Comparison of ENCODE assay signal across 25 mouse cellular contexts in the genomic region with DNA sequence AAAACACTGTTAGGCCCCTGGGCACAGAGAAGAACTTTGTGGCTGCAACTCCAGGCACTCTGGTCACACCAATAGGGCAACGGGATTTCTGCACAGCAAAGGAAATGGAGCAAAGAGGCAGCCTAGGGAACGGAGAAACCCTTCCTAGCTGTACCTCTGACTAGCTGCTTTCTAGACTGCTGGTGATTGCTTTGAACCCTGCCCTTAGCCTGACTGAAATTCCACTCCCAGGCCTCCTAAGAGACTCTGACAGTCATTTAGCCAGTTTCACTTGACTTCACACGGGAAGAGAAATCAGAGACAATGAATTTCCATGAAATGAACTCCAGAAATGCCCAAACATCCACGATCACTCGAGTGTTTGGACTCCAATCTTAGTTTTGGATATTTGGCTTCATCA. TPM values are rescaled to one million over a fixed set of nuclear protein-coding genes. Genes with fewer than 3 reads are reported as not detected.
DNase-seq lines count a peak whose midpoint lies in the region; ATAC-seq lines count a peak whose summit lies in the region.
"Had no signal": no experiment of that assay in that cellular context is flagged by ENCODE, and none has a peak within 500 bp of the region (broad histone marks: within the 10 kb centered on the region; RNA-seq: fewer than 3 reads in every experiment).

No protein-coding gene starts in this region.

- no peak overlapping the region for H3K4me2 ChIP-seq in kidney, embryonic 14.5 days (replicated peaks; ENCODE audit: low read depth, low read length)
- H3K4me2 ChIP-seq in kidney, embryonic 16.5 days (replicated peaks; ENCODE audit: low read depth, low read length) = no peak overlapping the region
- H3K4me2 ChIP-seq: embryonic facial prominence, embryonic 12.5 days; forebrain, embryonic 13.5 days had no signal

- H3K27me3 ChIP-seq in heart, embryonic 10.5 days (ENCODE audit: insufficient read depth, poor library complexity, severe bottlenecking) = no peaks in the 10 kb centered on the region
- H3K27me3 ChIP-seq in kidney, embryonic 14.5 days (ENCODE audit: control insufficient read depth, insufficient read depth, low read length) = no peaks in the 10 kb centered on the region
- H3K27me3 ChIP-seq in kidney, embryonic 16.5 days (ENCODE audit: insufficient read depth, low read length) = no peaks in the 10 kb centered on the region
- H3K27me3 ChIP-seq: CH12.LX; embryonic facial prominence, embryonic 12.5 days; forebrain, embryonic 13.5 days; Patski had no signal

- no peaks in the 10 kb centered on the region for H3K9me3 ChIP-seq in heart, embryonic 10.5 days
- H3K9me3 ChIP-seq in kidney, embryonic 14.5 days (ENCODE audit: control insufficient read depth, low read length) = no peaks in the 10 kb centered on the region
- H3K9me3 ChIP-seq in kidney, embryonic 16.5 days (ENCODE audit: low read length) = no peaks in the 10 kb centered on the region
- H3K9me3 ChIP-seq: embryonic facial prominence, embryonic 10.5 days; embryonic facial prominence, embryonic 12.5 days; forebrain, embryonic 13.5 days; G1E had no signal

- no peak overlapping the region for H3K4me3 ChIP-seq in heart, embryonic 10.5 days
- no peak overlapping the region for H3K4me3 ChIP-seq in kidney, embryonic 14.5 days (ENCODE audit: low read length)
- no peak overlapping the region for H3K4me3 ChIP-seq in kidney, embryonic 16.5 days (ENCODE audit: low read length)
- H3K4me3 ChIP-seq: embryonic facial prominence, embryonic 10.5 days; embryonic facial prominence, embryonic 12.5 days; forebrain, embryonic 13.5 days had no signal

- peak; percentile 72 for DNase-seq in heart, adult 11 months
- no peak for DNase-seq in heart, embryonic 10.5 days (ENCODE audit: low spot score)
- DNase-seq in kidney, postnatal 25 days = no peak
- no peak for DNase-seq in kidney, postnatal 4 days
- peak; percentile 18 to 43 for DNase-seq in kidney, postnatal 36 days
- DNase-seq in kidney, adult 11 months = no peak
- DNase-seq: adrenal gland, adult 8-10 months; adrenal gland, postnatal 14 days; adrenal gland, postnatal 36 days; B cell, adult 2 months; cerebellum, adult 11-12 months; cerebellum, adult 2 months; cerebellum, adult 9-10 months; cerebellum, postnatal 10 days; cerebellum, postnatal 25 days had no signal

- H3K36me3 ChIP-seq in heart, embryonic 10.5 days = no peaks in the 10 kb centered on the region
- no peaks in the 10 kb centered on the region for H3K36me3 ChIP-seq in kidney, embryonic 14.5 days (ENCODE audit: control insufficient read depth, insufficient read depth, low read length)
- no peaks in the 10 kb centered on the region for H3K36me3 ChIP-seq in kidney, embryonic 16.5 days (ENCODE audit: insufficient read depth, low read length)
- H3K36me3 ChIP-seq: embryonic facial prominence, embryonic 10.5 days; embryonic facial prominence, embryonic 12.5 days; G1E had no signal

- no peak overlapping the region for H3K27ac ChIP-seq in heart, embryonic 10.5 days
- no peak overlapping the region for H3K27ac ChIP-seq in kidney, embryonic 14.5 days (ENCODE audit: low read depth, low read length)
- no peak overlapping the region for H3K27ac ChIP-seq in kidney, embryonic 16.5 days (ENCODE audit: low read length)
- H3K27ac ChIP-seq: embryonic facial prominence, embryonic 10.5 days; embryonic facial prominence, embryonic 12.5 days; forebrain, embryonic 13.5 days had no signal

- no peaks in the 10 kb centered on the region for H3K4me1 ChIP-seq in heart, embryonic 10.5 days
- peaks cover 8% of the 10 kb centered on the region; the same call in 1 of the 2 replicates for H3K4me1 ChIP-seq in kidney, embryonic 14.5 days (ENCODE audit: control insufficient read depth, insufficient read depth, low read length)
- peaks cover 5% of the 10 kb centered on the region for H3K4me1 ChIP-seq in kidney, embryonic 16.5 days (ENCODE audit: insufficient read depth, low read length)
- H3K4me1 ChIP-seq: embryonic facial prominence, embryonic 10.5 days; embryonic facial prominence, embryonic 12.5 days; forebrain, embryonic 13.5 days had no signal

- ATAC-seq in kidney, embryonic 14.5 days (ENCODE audit: low FRiP score, low TSS enrichment) = 0 out of 2 replicates have a peak, but pooled peaks have one; percentile 42
- ATAC-seq in kidney, embryonic 16.5 days (ENCODE audit: low FRiP score, low TSS enrichment) = peak; percentile 75; the same call in 1 of the 2 replicates
- ATAC-seq: activated CD4-positive, CD25-positive, alpha-beta regulatory T cell, adult 4 months; CD4-positive, CD25-positive, alpha-beta regulatory T cell, adult 4 months; forebrain, embryonic 13.5 days; Patski had no signal

- WGBS in heart, embryonic 10.5 days = 74% methylated on average over 5 of the region's 5 CpGs
- 37% methylated on average over 5 of the region's 5 CpGs for WGBS in kidney, embryonic 14.5 days
- WGBS in kidney, embryonic 16.5 days = 37% methylated on average over 5 of the region's 5 CpGs

- no peak overlapping the region for H3K9ac ChIP-seq in kidney, embryonic 14.5 days (ENCODE audit: low read depth, low read length)
- no peak overlapping the region; the same call in 1 of the 2 replicates for H3K9ac ChIP-seq in kidney, embryonic 16.5 days (replicated peaks; ENCODE audit: low read length)
- H3K9ac ChIP-seq: embryonic facial prominence, embryonic 12.5 days; forebrain, embryonic 13.5 days had no signal

RNA-seq across cellular contexts. Expression of a gene that starts 38.8 kb away (rescaled TPM):
- polyA plus RNA-seq in heart, embryonic 10.5 days (2016; fragmentation: Nextera tagmentation; extraction: Ambion mirVana) = 0.28 and 0.38 TPM in 2 replicates
- 0.34 and 0.39 TPM in 2 replicates for polyA plus RNA-seq in kidney, embryonic 14.5 days (2014; fragmentation: Nextera tagmentation; extraction: Ambion mirVana)
- polyA plus RNA-seq in kidney, embryonic 16.5 days (2015; fragmentation: Nextera tagmentation; extraction: Ambion mirVana) = 0.87 and 1.3 TPM in 2 replicates
- polyA plus RNA-seq: activated CD4-positive, CD25-positive, alpha-beta regulatory T cell, adult 4 months; CD4-positive, CD25-positive, alpha-beta regulatory T cell, adult 4 months; forebrain, embryonic 13.5 days; G1E had no signal

Comparison
In these comparisons a context has a peak if more than half of its experiments do, and no peak if none do; other contexts are left out.
1. DNase-seq: peak in heart, adult 11 months (single experiment) and kidney, postnatal 36 days (2 of 2); none in heart, embryonic 10.5 days (single experiment), kidney, postnatal 25 days (0 of 2), kidney, postnatal 4 days (0 of 2) and kidney, adult 11 months (single experiment).